Mouse (Mus musculus) forebrain, embryonic 10.5 days (tissue): ENCODE measurements around the gene Olfr814. TPM values are rescaled to one million over a fixed set of nuclear protein-coding genes. Genes with fewer than 3 reads are reported as not detected.
"Not testable (repeated sequence)": the region's sequence is repeated elsewhere in the genome, so short reads cannot be mapped to it uniquely, and the experiment has no call there.

Experiments
- DNase-seq: peaks from one replicate; pipeline ENCODE4 v3.0.0-alpha.2; 2017; ENCODE audit warnings: low spot score; ENCODE audit errors: extremely low spot score
- H3K27ac ChIP-seq: fragments of 300-500 bp; sonication (generic); 2 replicates; pipeline ENCODE4 v1.5.1; 2016; ENCODE audit warnings: mild to moderate bottlenecking
- H3K27me3 ChIP-seq: fragments of 300-500 bp; sonication (generic); 2 replicates; pipeline ENCODE4 v1.6.1; 2016; ENCODE audit warnings: mild to moderate bottlenecking; ENCODE audit not compliant: poor library complexity, severe bottlenecking
- H3K36me3 ChIP-seq: fragments of 300-500 bp; sonication (generic); replicated peaks from 2 replicates; pipeline ENCODE4 v1.6.1; 2016; ENCODE audit warnings: mild to moderate bottlenecking, moderate library complexity
- H3K4me1 ChIP-seq: fragments of 300-500 bp; sonication (generic); 2 replicates; pipeline ENCODE4 v1.6.1; 2016
- H3K4me3 ChIP-seq: fragments of 300-500 bp; sonication (generic); 2 replicates; pipeline ENCODE4 v1.5.1; 2016; ENCODE audit warnings: mild to moderate bottlenecking, moderate library complexity
- H3K9me3 ChIP-seq: fragments of 300-500 bp; sonication (generic); 2 replicates; pipeline ENCODE4 v1.6.1; 2016; ENCODE audit warnings: mild to moderate bottlenecking, moderate library complexity
- WGBS: fragments of 180-500 bp; shearing (Covaris S2); methylation state at CpG from one replicate; pipeline ENCODE4 v1.1.7; 2016; 5-methylcytosine and 5-hydroxymethylcytosine counted together
- polyA plus RNA-seq: library from polyadenylated mRNA; unstranded; fragments of >200 nt; fragmentation: Nextera tagmentation; extraction: Ambion mirVana; gene quantifications from 2 replicates; pipeline ENCODE4 v1.2.1, GENCODE M21; 2016

Olfr814 gene
- polyA plus RNA-seq: not detected in 2 replicates

DNA sequence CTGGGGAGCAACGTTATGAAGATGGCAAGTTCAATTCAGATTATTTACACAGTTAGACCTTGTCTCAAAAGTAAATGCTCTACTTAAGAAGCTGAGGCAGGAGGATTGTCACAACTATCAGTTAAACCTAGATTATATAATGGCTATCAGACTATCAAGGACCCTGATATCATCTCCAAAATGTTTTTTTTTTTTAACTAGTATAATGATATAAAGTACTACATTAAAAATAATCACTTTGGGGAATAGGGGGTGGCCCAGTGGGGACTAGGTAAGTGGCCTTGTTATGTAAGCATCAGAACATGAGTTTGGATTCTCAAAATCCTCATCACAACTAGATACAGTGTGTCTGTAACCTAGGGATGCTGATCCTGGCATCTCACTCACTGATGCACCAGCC, at the start of gene Olfr814:
Gene Olfr814 (minus strand): TSS at position 101 of the 400 bp plus-strand sequence.
- not testable (repeated sequence) for H3K4me3 ChIP-seq, DNase-seq, H3K36me3 ChIP-seq, H3K9me3 ChIP-seq, H3K27ac ChIP-seq, H3K4me1 ChIP-seq, H3K27me3 ChIP-seq
- WGBS: 71% methylated on average over 1 of the region's 1 CpGs

DNA sequence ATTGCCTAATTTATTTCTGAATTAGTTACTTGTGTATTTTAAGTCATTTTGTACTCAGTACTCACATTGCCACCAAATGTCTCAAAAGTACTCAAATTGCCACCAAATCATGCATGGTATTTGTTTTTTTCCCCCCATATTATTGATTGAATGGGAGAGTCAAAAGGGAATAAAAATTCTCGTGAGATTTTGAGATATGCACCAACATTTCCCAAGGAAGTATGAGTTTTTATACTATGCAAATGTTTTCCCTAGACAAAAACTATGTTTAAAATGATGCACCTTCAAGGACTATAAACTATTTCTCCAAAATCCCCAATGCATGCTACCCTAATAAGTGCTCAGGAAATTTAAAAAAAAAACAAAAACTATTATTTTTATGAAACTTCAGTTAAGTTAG, 35.8 kb upstream of the Olfr814 start, which contains the start of gene Olfr816:
Gene Olfr816 (minus strand): TSS at position 101 of the 400 bp plus-strand sequence.
- Histone ChIP-seq H3K36me3 (no peaks in the 10 kb centered on the region), H3K27me3 (no peaks in the 10 kb centered on the region), H3K4me1 (no peaks in the 10 kb centered on the region), H3K9me3 (no peaks in the 10 kb centered on the region), H3K4me3 (no peak within 1 kb of the TSS), H3K27ac (no peak within 1 kb of the TSS)
- 80% methylated on average over 1 of the region's 1 CpGs for WGBS
- DNase-seq: no peak

DNA sequence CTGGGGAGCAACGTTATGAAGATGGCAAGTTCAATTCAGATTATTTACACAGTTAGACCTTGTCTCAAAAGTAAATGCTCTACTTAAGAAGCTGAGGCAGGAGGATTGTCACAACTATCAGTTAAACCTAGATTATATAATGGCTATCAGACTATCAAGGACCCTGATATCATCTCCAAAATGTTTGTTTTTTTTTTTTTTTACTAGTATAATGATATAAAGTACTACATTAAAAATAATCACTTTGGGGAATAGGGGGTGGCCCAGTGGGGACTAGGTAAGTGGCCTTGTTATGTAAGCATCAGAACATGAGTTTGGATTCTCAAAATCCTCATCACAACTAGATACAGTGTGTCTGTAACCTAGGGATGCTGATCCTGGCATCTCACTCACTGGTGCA, 26.1 kb upstream of the Olfr814 start, which contains the start of gene Olfr815:
Gene Olfr815 (minus strand): TSS at position 101 of the 400 bp plus-strand sequence.
- H3K27me3 ChIP-seq, H3K9me3 ChIP-seq, H3K36me3 ChIP-seq, H3K4me3 ChIP-seq, H3K27ac ChIP-seq, H3K4me1 ChIP-seq, DNase-seq: not testable (repeated sequence)
- 88% methylated on average over 1 of the region's 1 CpGs for WGBS

DNA sequence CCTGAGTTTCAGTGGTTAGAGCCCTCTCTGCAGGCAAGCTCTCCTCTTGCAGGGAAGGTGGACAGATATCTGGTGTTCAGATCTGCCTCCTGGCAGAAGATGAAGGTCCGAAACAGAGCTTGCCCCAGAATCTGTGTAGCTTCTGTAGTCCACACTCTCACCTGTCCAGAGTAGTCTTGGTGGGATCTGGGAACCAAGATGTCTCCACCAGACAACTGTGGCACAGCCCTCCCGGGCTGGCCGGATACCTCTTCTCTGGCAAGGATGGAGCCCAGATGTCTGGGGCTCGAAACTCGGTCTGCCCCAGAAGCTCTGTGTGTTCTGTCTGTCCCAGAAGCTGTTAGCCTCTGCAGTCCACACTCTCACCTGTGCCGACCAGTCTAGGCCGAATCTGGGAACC, 6.3 kb upstream of the Olfr814 start:
- no peaks in the 10 kb centered on the region for H3K36me3 ChIP-seq
- no peak overlapping the region for H3K4me3 ChIP-seq
- H3K4me1 ChIP-seq: no peaks in the 10 kb centered on the region
- H3K9me3 ChIP-seq: no peaks in the 10 kb centered on the region
- WGBS: 88% methylated on average over 7 of the region's 7 CpGs
- no peak for DNase-seq
- no peak overlapping the region for H3K27ac ChIP-seq
- H3K27me3 ChIP-seq: no peaks in the 10 kb centered on the region

DNA sequence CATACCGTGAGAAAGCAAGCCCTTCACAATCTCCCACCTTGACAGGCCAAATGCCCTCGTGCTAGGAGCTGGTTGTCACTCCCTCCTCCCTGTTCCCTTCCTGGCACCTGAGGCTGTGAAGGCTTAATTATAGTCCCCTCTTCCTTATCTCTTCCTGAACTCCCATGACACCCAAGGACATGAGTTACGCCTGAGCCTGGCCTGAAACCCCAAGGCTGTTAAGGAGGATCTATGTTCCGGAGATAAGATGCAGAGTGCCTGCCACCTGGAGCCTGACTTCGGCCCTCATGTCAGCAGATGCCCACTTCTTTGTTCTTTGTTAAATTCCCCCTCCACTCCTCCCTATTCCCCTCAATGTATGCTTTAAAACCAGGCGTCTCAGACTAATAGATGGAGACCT, 5.8 kb upstream of the Olfr814 start:
- DNase-seq, H3K36me3 ChIP-seq, H3K27me3 ChIP-seq, H3K4me3 ChIP-seq, H3K4me1 ChIP-seq, H3K27ac ChIP-seq, H3K9me3 ChIP-seq: not testable (repeated sequence)
- 91% methylated on average over 6 of the region's 6 CpGs for whole genome bisulfite sequencing

DNA sequence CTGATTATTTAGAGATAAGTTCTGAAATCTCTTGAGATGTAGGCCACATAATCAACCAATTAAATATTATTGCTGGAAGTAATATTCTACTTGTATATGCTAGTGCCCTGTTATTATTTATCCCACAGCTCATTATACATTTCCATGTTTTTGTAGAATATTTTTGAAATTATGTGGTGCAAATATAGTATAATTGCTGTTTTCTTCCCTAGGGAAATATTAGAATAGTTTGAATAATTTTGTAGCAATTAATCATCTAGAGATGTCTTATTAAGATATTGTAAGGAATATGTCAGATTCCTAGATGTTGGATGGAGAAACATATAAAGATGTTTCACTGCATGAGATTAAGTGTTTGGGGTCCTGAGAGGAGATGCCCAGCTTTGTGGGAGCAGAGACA, 24.6 kb downstream of the Olfr814 start, which contains the start of gene Olfr813:
Gene Olfr813 (plus strand): TSS at position 301 of the 400 bp plus-strand sequence.
- Histone ChIP-seq H3K27me3 (no peaks in the 10 kb centered on the region), H3K4me1 (no peaks in the 10 kb centered on the region), H3K36me3 (no peaks in the 10 kb centered on the region), H3K27ac (no peak within 1 kb of the TSS), H3K9me3 (no peaks in the 10 kb centered on the region), H3K4me3 (no peak within 1 kb of the TSS)
- no peak for DNase-seq

DNA sequence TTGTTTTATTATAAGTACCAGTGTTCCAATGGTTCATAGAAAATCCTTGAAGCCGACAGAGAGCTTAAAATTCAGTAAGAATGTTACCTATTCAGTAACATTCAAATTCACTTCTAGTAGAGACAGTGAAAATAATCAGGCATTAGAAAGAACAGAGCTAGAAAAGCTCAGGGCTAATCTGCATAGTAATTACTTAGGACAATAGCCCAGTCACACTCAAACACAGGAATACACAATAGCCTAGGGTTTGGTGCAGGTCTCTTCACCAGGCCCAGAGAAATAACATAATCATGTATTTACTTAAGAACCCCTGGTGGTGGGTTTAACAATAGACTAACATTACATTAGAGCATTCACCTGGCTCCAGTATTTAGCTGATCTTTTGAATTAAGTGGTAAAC, 32.3 kb downstream of the Olfr814 start:
- Histone ChIP-seq H3K36me3 (no peaks in the 10 kb centered on the region), H3K9me3 (no peaks in the 10 kb centered on the region), H3K4me3 (no peak overlapping the region), H3K27ac (no peak overlapping the region), H3K4me1 (no peaks in the 10 kb centered on the region), H3K27me3 (no peaks in the 10 kb centered on the region)
- no peak for DNase-seq
- 52% methylated on average over 1 of the region's 1 CpGs for WGBS

DNA sequence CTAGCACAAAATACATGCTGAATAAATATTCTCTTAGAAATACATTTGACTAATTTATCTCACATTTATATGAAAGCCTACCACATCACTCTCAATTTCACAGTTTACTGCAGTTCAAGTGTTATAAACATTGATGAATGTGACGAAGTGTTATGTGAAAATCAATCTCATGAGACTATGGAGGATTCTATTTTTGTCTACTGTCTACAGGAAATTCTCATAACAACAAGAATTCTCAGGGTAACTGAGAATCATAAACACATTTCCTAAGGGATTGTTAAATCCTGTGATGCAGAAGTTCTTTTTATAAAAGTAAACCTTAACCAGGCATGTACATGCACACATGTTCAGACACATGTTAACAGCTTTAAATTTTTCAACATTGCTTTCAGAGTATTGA, 33.7 kb downstream of the Olfr814 start, which contains the start of gene Olfr812:
Gene Olfr812 (minus strand): TSS at position 101 of the 400 bp plus-strand sequence.
- Histone ChIP-seq H3K4me3 (no peak within 1 kb of the TSS), H3K9me3 (no peaks in the 10 kb centered on the region), H3K36me3 (no peaks in the 10 kb centered on the region), H3K4me1 (no peaks in the 10 kb centered on the region), H3K27me3 (no peaks in the 10 kb centered on the region), H3K27ac (no peak within 1 kb of the TSS)
- WGBS: 86% methylated on average over 1 of the region's 1 CpGs
- DNase-seq: no peak

Other genes starting within 250 kb of the Olfr814 start
- not detected in 2 replicates for gene Olfr799, start 242.4 kb downstream of the Olfr814 start, polyA plus RNA-seq
- not detected in 2 replicates for gene Olfr800, start 222.2 kb downstream of the Olfr814 start, polyA plus RNA-seq
- gene Olfr801, start 206.0 kb downstream of the Olfr814 start, polyA plus RNA-seq: not detected in 2 replicates
- not detected in 2 replicates for gene Olfr802, start 191.7 kb downstream of the Olfr814 start, polyA plus RNA-seq
- gene Olfr803, start 185.6 kb downstream of the Olfr814 start, polyA plus RNA-seq: not detected in 2 replicates
- gene Olfr804, start 176.6 kb downstream of the Olfr814 start, polyA plus RNA-seq: not detected in 2 replicates
- not detected in 2 replicates for gene Olfr805, start 150.5 kb downstream of the Olfr814 start, polyA plus RNA-seq
- gene Olfr806, start 137.9 kb downstream of the Olfr814 start, polyA plus RNA-seq: not detected in 2 replicates
- not detected in 2 replicates for gene Olfr807, start 122.1 kb downstream of the Olfr814 start, polyA plus RNA-seq
- gene Olfr808, start 114.4 kb downstream of the Olfr814 start, polyA plus RNA-seq: not detected in 2 replicates
- gene Olfr809, start 105.2 kb downstream of the Olfr814 start, polyA plus RNA-seq: not detected in 2 replicates
- gene Olfr810, start 84.9 kb downstream of the Olfr814 start, polyA plus RNA-seq: not detected in 2 replicates
- gene Olfr811, start 75.5 kb downstream of the Olfr814 start, polyA plus RNA-seq: not detected in 2 replicates
- gene Olfr812, start 33.8 kb downstream of the Olfr814 start, polyA plus RNA-seq: not detected in 2 replicates
- gene Olfr813, start 24.5 kb downstream of the Olfr814 start, polyA plus RNA-seq: not detected in 2 replicates
- gene Olfr815, start 26.0 kb upstream of the Olfr814 start, polyA plus RNA-seq: not detected in 2 replicates
- gene Olfr816, start 35.7 kb upstream of the Olfr814 start, polyA plus RNA-seq: not detected in 2 replicates
- gene Olfr818, start 69.2 kb upstream of the Olfr814 start, polyA plus RNA-seq: not detected in 2 replicates
- gene Olfr819, start 87.4 kb upstream of the Olfr814 start, polyA plus RNA-seq: not detected in 2 replicates
- not detected in 2 replicates for gene Olfr247, start 96.3 kb upstream of the Olfr814 start, polyA plus RNA-seq
- gene Gm10310, start 105.2 kb upstream of the Olfr814 start, polyA plus RNA-seq: not detected in 2 replicates
- gene Olfr820, start 132.8 kb upstream of the Olfr814 start, polyA plus RNA-seq: not detected in 2 replicates
- gene Olfr821, start 150.5 kb upstream of the Olfr814 start, polyA plus RNA-seq: not detected in 2 replicates
- gene Olfr822, start 191.4 kb upstream of the Olfr814 start, polyA plus RNA-seq: not detected in 2 replicates
- gene Olfr823, start 235.5 kb upstream of the Olfr814 start, polyA plus RNA-seq: not detected in 2 replicates